Mouse (Mus musculus) cerebellum, adult 9-10 months (tissue): Measurements from ENCODE around the gene Mrps23.
A peak's percentile ranks its signal among the peaks of the same experiment; 100 is the strongest.

Experiments used
- DNase-seq: peaks from one replicate; pipeline ENCODE4 v3.0.0; 2022

The Mrps23 gene

GRCm38 (mm10) chr11:88213757-88214156 is 9.6 kb downstream of the Mrps23 start:
- no peak for DNase-seq

GRCm38 (mm10) chr11:88214881-88215831 is 11.0 kb downstream of the Mrps23 start:
- peak; percentile 88 for DNase-seq

DNA sequence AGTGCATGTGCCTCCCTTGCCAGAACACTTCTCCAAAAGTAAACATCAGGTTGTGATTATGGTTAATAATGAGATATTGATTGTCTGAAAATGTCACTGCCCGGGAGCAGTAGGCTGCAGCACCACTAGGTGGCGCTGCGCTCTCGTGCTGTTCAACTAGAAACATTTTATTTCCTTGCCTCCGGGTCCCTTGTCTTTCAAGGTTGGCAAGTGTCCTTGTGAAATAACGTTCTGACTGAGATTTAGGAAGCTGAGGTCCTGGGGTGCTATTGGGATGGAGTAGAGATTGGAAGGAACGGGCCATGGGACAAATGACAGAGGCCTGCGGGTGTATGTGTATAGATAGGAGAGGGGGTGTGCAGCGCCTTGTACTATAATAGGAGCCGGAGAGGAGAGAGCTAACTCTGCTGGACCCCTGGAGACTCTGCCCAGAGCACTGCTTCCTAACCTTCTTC is 12.1 kb downstream of the Mrps23 start:
- peak; percentile 88 for DNase-seq

DNA sequence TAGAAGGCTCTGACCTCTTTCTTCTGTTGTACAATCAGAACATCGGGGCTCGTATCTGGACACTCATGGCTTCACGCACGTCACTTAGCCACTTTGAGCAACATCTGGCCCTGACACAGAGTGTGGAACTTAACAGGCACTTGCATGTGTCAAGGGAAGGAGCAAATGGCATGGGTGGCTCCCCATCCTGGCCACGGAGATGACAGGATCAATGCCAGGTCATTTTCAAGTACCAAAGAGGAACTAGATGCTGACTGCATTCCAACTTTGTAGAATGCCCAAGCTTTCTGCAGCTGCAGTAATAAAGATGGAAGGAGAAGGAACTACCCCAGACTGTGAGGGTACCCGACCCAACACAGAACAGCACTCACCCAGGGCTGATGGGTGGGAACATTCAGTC is 14.0 kb downstream of the Mrps23 start:
- no peak for DNase-seq

DNA sequence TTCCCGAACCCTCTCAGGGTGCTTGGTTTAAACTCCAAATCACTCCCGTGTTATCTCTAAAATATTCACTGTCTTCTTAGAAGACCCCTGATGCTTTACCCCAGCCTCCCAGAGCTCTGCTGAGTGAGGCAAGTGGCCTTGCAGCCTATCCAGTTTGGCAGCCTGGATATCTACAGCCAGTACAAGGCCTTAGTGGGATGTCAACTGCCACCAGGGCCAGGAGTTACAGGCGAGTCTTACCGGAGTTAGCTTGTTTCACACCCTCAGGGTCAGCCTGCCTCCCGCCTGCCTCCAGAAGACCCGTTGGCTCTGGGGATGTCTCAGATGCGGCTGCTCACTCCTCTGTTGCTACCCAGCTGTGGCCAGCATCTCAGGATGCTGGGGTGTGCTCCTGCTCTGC is 14.4 kb downstream of the Mrps23 start:
- no peak for DNase-seq

GRCm38 (mm10) chr11:88221929-88222475 is 17.8 kb downstream of the Mrps23 start:
- no peak for DNase-seq

DNA sequence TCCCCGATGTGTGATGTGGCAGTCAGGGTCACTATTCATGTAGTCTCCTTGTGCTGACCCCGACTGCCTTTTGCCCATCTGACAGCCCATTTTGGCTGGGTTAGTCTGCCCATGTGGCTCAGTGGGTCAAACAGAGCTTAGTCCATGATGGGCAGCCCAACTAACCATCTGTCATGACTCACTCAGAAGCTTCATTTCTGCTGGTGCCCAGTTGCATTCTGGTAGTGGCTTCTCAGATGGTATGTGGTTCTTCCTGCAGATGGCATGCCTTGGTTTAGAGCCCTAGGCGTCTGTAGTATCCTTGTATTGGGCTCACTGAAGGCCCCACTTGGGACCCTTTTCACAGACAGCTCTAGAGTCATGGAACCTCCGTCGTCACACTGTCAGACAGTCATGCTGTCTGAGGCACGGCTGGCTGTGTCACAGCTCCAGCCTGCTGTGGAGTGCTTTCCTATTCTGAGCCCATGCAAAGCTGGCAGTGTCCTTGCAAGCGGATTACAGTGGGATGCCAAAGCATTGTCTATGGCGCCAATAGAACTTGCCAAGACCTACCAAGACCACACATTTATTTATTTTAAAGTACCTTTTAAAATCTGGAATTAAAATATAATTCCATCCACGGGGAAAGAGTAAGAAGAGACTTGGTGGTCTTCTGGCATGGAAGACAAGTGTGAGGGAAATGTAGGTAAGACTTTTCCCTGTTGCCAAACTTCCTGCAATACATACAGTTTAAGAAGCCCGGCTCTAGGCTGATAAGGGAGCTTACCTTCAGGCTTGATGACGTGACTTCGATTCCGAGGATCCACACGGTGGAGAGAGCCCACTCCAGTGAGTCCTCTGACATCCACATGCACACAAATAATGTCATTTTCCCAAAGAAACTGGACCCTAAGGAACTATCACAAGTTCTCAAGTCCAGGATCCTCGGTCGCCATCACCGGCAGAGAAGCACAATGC is 23.1 kb downstream of the Mrps23 start:
- DNase-seq = no peak

DNA sequence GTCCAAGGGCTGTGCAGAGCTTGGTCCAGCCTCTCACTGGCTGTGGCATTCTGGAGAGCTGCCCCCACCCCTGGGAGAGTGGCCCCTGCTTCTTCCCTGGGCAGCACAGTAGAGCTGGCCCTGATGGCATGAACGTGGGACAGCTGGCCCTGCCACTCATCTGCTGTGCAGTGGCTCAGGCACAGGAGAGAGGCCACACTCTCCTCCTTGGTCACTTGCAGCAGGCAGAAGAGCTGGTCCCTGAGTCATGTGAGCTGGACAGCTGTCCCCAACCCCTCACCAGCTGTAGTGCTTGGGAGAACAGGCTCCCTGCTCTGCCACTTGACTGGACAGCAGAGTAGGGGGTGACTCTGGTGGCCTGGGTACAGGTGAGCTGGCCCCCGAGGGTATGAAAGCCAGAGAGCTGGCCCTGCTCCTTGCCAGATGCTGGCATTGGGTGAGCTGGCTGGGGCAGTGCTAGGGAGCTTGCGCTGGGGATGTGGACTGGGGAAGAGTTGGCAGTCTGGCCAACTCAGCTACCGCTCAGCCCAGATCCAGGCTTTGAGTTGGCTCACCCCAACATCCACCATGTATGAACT is 27.1 kb downstream of the Mrps23 start:
- no peak for DNase-seq

GRCm38 (mm10) chr11:88233528-88234427 is 29.6 kb downstream of the Mrps23 start:
- no peak for DNase-seq

DNA sequence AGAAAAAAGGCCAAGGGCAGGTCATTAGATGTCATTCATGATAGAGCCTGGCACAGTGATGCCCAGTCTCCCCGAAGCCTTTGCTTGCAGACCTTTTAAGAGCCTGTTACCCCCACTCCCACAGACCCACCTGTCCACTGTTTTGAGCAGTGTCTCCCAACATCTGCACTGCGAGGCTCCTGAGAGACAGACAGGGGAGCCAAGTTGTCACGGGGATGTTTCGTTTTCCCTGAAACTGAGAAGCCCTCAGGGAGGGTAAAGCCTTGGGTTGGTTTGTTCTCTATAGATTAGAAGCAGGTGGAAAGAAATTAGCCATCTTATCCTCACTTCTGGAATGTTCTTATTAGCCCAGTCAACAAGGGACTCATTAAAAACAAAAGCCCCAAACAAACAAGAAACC is 30.6 kb downstream of the Mrps23 start:
- no peak for DNase-seq

GRCm38 (mm10) chr11:88235221-88236203 is 31.3 kb downstream of the Mrps23 start:
- no peak for DNase-seq

- DNase-seq = no peak
These were observed 36.1 kb downstream of the Mrps23 start for GRCm38 (mm10) chr11:88240275-88240674.

DNA sequence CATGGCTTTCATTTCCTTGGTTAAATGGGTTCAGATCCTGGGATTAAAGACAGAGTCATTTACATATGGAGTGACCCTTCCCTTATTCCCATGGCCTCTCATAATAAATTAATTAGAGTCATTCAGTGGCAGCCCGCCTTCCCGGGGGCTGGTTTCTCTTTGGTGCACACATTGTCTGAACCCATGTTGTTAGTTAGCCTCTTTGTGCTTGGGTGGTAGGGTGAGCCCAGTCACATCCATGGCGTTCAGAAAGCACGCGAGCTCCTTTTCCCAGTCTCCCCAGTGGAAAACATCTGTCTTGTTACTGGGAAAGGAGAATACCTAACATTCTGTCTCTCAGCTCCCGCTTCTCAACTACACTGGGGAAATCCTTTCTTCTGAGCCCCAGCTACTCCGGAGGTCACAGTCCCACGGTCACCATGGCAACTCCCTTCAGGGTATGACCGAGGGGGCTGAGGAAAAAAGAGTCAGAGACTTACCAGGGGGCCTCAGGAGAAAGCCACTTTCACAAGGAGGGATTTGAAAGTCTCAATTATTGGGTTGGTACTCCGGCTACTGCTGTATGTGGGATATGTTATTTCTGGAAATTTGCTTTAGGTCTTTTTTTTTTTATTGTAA is 36.7 kb downstream of the Mrps23 start:
- DNase-seq = no peak

DNA sequence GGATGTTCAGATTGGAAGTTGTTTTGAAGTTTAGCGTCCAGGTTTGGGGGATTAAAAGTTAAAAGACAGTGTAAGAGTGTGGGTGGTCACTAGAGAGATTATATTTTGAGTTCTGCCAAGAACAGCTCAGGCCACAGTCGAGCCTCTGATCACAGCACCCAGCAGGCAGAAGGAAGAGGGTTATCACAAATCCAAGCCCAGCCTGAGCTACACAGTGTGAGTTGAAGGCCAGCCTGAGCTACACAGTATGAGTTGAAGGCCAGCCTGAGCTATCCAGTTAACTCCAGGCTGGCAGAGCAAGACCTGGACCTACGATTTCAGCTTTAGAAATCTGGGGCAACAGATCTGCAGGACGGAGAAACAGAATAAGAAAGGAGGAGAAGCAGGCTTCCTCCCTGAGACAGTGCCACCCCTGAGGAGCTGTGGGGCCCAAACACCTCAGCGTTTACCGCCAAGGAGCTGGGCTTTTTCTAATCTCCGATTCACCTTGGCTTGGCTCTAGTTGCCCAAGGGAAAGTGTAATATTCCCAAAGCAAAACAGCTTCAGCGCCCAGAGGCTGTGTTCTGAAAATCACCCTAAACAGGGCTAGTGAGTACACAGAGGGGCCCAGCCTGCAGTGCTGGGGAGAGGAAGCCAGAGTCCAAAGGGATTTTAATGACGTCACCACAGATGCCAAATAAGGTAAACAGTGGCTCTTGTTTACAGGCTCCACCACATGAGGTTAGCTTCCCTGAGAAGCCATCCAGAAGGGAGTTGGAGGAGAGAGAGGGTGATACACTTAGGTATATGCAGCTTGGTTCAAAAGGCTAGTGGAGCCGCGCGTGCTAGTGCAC is 37.5 kb downstream of the Mrps23 start:
- DNase-seq = no peak

- no peak for DNase-seq
These were observed 41.5 kb downstream of the Mrps23 start for GRCm38 (mm10) chr11:88245581-88246170.

DNA sequence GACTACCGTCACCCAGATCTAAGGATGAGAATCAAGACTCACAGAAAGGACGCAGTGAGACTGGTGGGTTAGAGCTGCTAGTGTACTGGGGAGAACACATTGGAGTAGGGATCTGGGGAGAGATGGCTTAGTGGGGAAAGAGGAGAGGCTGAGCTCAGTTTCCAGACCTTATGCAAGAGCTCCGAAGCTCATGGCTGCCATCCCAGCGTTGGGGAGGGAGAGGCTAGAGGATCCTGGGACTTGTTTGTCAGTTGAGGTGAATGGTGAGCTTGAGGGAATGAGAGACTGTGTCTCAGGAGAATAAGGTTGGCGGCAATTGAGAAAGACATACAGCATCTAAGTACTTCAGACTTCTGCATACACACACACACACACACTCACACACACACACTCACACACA is 44.4 kb downstream of the Mrps23 start:
- DNase-seq = no peak

- no peak for DNase-seq
These were observed 46.4 kb downstream of the Mrps23 start for GRCm38 (mm10) chr11:88250568-88250967.

- no peak for DNase-seq
These were observed 47.1 kb downstream of the Mrps23 start for GRCm38 (mm10) chr11:88251295-88251694.
